Mouse (Mus musculus) liver, postnatal 0 days (tissue): ENCODE data around the gene Epm2aip1.

Experiments used
- CTCF ChIP-seq: sonication (generic); IDR thresholded peaks from 2 replicates; pipeline ENCODE4 v1.5.1; 2016; ENCODE audit warnings: antibody characterized with exemption, low read depth
- EP300 ChIP-seq: IDR thresholded peaks from 2 replicates; pipeline ENCODE4 v1.6.1; 2016; ENCODE audit warnings: antibody characterized with exemption, low read depth, mild to moderate bottlenecking

- TF ChIP-seq CTCF (no peak), EP300 (no peak)
Measured at GRCm38 (mm10) chr9:111252161-111252869, 19.4 kb upstream of the Epm2aip1 start.
